In genomic region chr5:14389184-14389890, GRCm38 (mm10) we compare ENCODE assay signal across 8 mouse cellular contexts.
DNase-seq lines count a peak whose midpoint lies in the region; ATAC-seq and TF ChIP-seq lines count a peak whose summit lies in the region.
"Had no signal": no experiment of that assay in that cellular context is flagged by ENCODE, and none has a peak within 500 bp of the region (broad histone marks: within the 10 kb centered on the region; RNA-seq: fewer than 3 reads in every experiment).

No protein-coding gene starts in this region.

- peak; percentile 85 for DNase-seq in MEL (ENCODE audit: low read depth, low spot score)
- peak; percentile 66 for DNase-seq in adrenal gland, postnatal 14 days
- DNase-seq in embryo, embryonic 9.5 days (ENCODE audit: extremely low spot score): peak; percentile 57
- DNase-seq in hindlimb bud, embryonic 11.5 days (ENCODE audit: extremely low spot score, low read depth, low spot score): peak; percentile 37
- peak; percentile 49 to 62 for DNase-seq in layer of hippocampus, postnatal 36 days
- peak; percentile 90 for DNase-seq in midbrain, embryonic 11.5 days (ENCODE audit: low spot score, missing footprints)

- no peaks in the 10 kb centered on the region; a peak in 1 of 4 replicates for H3K27me3 ChIP-seq in MEL (ENCODE audit: control insufficient read depth in 1 of 2, insufficient read depth in 2 of 2, low read length in 2 of 2)
- no peaks in the 10 kb centered on the region for H3K27me3 ChIP-seq in midbrain, embryonic 11.5 days (ENCODE audit: control insufficient read depth, insufficient read depth, low read length)
- H3K27me3 ChIP-seq in testis, adult 2 months (ENCODE audit: control insufficient read depth, insufficient read depth, low read length): no peaks in the 10 kb centered on the region
- H3K27me3 ChIP-seq: limb, embryonic 15.5 days had no signal

- TF ChIP-seq CTCF in MEL (IDR thresholded peaks at IDR 0.05 in 2 of 3, conservative IDR thresholded peaks at IDR 0.05 in 1 of 3; ENCODE audit: control insufficient read depth in 1 of 3, insufficient read depth in 1 of 3, low read depth in 2 of 3, low read length in 3 of 3, poor library complexity in 1 of 3, severe bottlenecking in 1 of 3): peak; percentile 69 to 89 (median 71)
- peak; percentile 37; the same call in 1 of the 2 replicates for TF ChIP-seq CTCF in testis, adult 2 months (IDR thresholded peaks at IDR 0.05; ENCODE audit: control insufficient read depth, insufficient read depth, insufficient replicate concordance, low read depth, low read length)

- no peak for TF ChIP-seq POLR2A in MEL (IDR thresholded peaks at IDR 0.05; ENCODE audit: control insufficient read depth in 1 of 2, insufficient read depth in 1 of 2, low read depth in 1 of 2, low read length in 2 of 2, poor library complexity in 1 of 2)
- no peak for TF ChIP-seq POLR2A in testis, adult 2 months (IDR thresholded peaks at IDR 0.05; ENCODE audit: control insufficient read depth, low read depth, low read length)

- 0 out of 4 replicates have a peak, but pooled peaks cover 0 to 3% of the 10 kb centered on the region in 2 experiments for H3K4me1 ChIP-seq in MEL (ENCODE audit: control insufficient read depth in 1 of 2, insufficient read depth in 2 of 2, low read length in 2 of 2)
- no peaks in the 10 kb centered on the region for H3K4me1 ChIP-seq in midbrain, embryonic 11.5 days (ENCODE audit: control insufficient read depth, insufficient read depth, low read length)
- no peaks in the 10 kb centered on the region for H3K4me1 ChIP-seq in testis, adult 2 months (ENCODE audit: control insufficient read depth, insufficient read depth, low read length)
- H3K4me1 ChIP-seq: limb, embryonic 15.5 days had no signal

- no peaks in the 10 kb centered on the region for H3K9me3 ChIP-seq in MEL (replicated peaks; ENCODE audit: insufficient read depth, low read length)
- H3K9me3 ChIP-seq in midbrain, embryonic 11.5 days (ENCODE audit: control insufficient read depth, low read length): no peaks in the 10 kb centered on the region
- H3K9me3 ChIP-seq: limb, embryonic 15.5 days had no signal

- H3K79me2 ChIP-seq in MEL (ENCODE audit: control insufficient read depth, insufficient read depth, low read length, poor library complexity): no peaks in the 10 kb centered on the region

- peak; percentile 87 for TF ChIP-seq RAD21 in MEL (IDR thresholded peaks at IDR 0.05; ENCODE audit: low read depth, low read length)

- H3K27ac ChIP-seq in MEL (ENCODE audit: control insufficient read depth, low read depth, low read length): no peak overlapping the region
- H3K27ac ChIP-seq in midbrain, embryonic 11.5 days (ENCODE audit: low read depth, low read length): no peak overlapping the region
- no peak overlapping the region for H3K27ac ChIP-seq in testis, adult 2 months (ENCODE audit: control insufficient read depth, insufficient read depth, low read depth, low read length)
- H3K27ac ChIP-seq: limb, embryonic 15.5 days had no signal

- no peak overlapping the region for H3K9ac ChIP-seq in MEL (ENCODE audit: control insufficient read depth, low read depth, low read length, poor library complexity, severe bottlenecking)
- H3K9ac ChIP-seq in midbrain, embryonic 11.5 days (ENCODE audit: low read length): no peak overlapping the region
- H3K9ac ChIP-seq: limb, embryonic 15.5 days had no signal

- no peak overlapping the region for H3K4me2 ChIP-seq in midbrain, embryonic 11.5 days
- H3K4me2 ChIP-seq: limb, embryonic 15.5 days had no signal

- H3K36me3 ChIP-seq in MEL (ENCODE audit: control insufficient read depth in 1 of 2, insufficient read depth in 2 of 2, low read length in 2 of 2): no peaks in the 10 kb centered on the region; a peak in 1 of 4 replicates
- no peaks in the 10 kb centered on the region for H3K36me3 ChIP-seq in midbrain, embryonic 11.5 days (ENCODE audit: control insufficient read depth, insufficient read depth, low read length)
- no peaks in the 10 kb centered on the region for H3K36me3 ChIP-seq in testis, adult 2 months (ENCODE audit: control insufficient read depth, insufficient read depth, low read length)
- H3K36me3 ChIP-seq: limb, embryonic 15.5 days had no signal

- no peak for TF ChIP-seq EP300 in MEL (IDR thresholded peaks at IDR 0.05; ENCODE audit: low read depth in 1 of 2, low read length in 2 of 2)

- whole genome bisulfite sequencing in midbrain, embryonic 11.5 days: 26% methylated on average over 6 of the region's 6 CpGs

- ATAC-seq in midbrain, embryonic 11.5 days (ENCODE audit: low FRiP score): peak; percentile 88

- H3K4me3 ChIP-seq in MEL (ENCODE audit: control insufficient read depth in 1 of 2, insufficient read depth in 1 of 2, low read depth in 2 of 2, low read length in 2 of 2): no peak overlapping the region
- H3K4me3 ChIP-seq in midbrain, embryonic 11.5 days (ENCODE audit: low read depth, low read length): no peak overlapping the region
- no peak overlapping the region for H3K4me3 ChIP-seq in testis, adult 2 months (ENCODE audit: control insufficient read depth, low read depth, low read length)
- H3K4me3 ChIP-seq: limb, embryonic 15.5 days had no signal

TF ChIP-seq in MEL, 35 proteins besides CTCF, POLR2A, EP300 and RAD21:
- TF ChIP-seq ZC3H11A (IDR thresholded peaks at IDR 0.05; ENCODE audit: low read depth, low read length): peak; percentile 90
- TF ChIP-seq POLR2AphosphoS5 (IDR thresholded peaks at IDR 0.05; ENCODE audit: borderline replicate concordance, low read depth, low read length): no peak
- peak; percentile 97 for TF ChIP-seq SMC3 (IDR thresholded peaks at IDR 0.05; ENCODE audit: low read depth, low read length)
- peak; percentile 51 for TF ChIP-seq ZNF384 (IDR thresholded peaks at IDR 0.05; ENCODE audit: low read depth, low read length)

Comparison
In these comparisons a context has a peak if more than half of its experiments do, and no peak if none do; other contexts are left out.
1. DNase-seq: peak in every context shown above with its lines; median percentile 90 in midbrain, embryonic 11.5 days; 85 in MEL; 66 in adrenal gland, postnatal 14 days; 57 in embryo, embryonic 9.5 days; 56 in layer of hippocampus, postnatal 36 days; 37 in hindlimb bud, embryonic 11.5 days.